ENCODE assay signal across 12 mouse cellular contexts in the genomic region with DNA sequence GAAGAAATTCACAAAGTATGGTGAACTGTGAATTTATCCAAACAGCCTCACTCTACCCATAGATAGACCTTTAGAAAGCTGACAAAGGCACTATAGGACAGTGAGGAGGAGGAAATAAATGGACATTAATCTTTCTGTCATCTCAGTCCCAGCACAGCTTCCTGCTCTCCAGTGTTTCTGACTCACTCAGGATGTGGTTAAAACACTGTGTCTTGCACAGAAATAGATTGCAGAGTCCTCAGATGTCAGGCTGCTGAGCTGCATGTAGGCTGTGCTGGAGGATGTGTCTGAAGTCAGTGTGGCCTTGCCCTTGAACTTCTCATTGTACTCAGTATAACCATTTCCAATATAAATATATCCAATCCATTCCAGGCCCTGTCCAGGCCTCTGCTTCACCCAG.
DNase-seq lines count a peak whose midpoint lies in the region; ATAC-seq and TF ChIP-seq lines count a peak whose summit lies in the region.
"Had no signal": no experiment of that assay in that cellular context is flagged by ENCODE, and none has a peak within 500 bp of the region (broad histone marks: within the 10 kb centered on the region; RNA-seq: fewer than 3 reads in every experiment).

No protein-coding gene starts in this region.

- ATAC-seq in kidney, embryonic 14.5 days (ENCODE audit: low FRiP score, low TSS enrichment), result no peak
- no peak for ATAC-seq in lung, postnatal 0 days
- no peak for ATAC-seq in hindbrain, embryonic 13.5 days (ENCODE audit: low FRiP score)

- no peaks in the 10 kb centered on the region for H3K36me3 ChIP-seq in kidney, embryonic 14.5 days (ENCODE audit: control insufficient read depth, insufficient read depth, low read length)
- H3K36me3 ChIP-seq in macrophage (ENCODE audit: inconsistent target), result no peaks in the 10 kb centered on the region
- no peaks in the 10 kb centered on the region for H3K36me3 ChIP-seq in lung, postnatal 0 days (ENCODE audit: insufficient read depth, low read length)
- no peaks in the 10 kb centered on the region for H3K36me3 ChIP-seq in hindbrain, embryonic 13.5 days

- H3K27ac ChIP-seq in kidney, embryonic 14.5 days (ENCODE audit: low read depth, low read length), result no peak overlapping the region
- H3K27ac ChIP-seq in bone marrow macrophage, adult 2 months (ENCODE audit: insufficient read depth, low read depth, low read length), result peak overlapping the region; percentile 99
- peak overlapping the region; percentile 95 for H3K27ac ChIP-seq in macrophage
- H3K27ac ChIP-seq in lung, postnatal 0 days (ENCODE audit: low read length), result no peak overlapping the region
- H3K27ac ChIP-seq in hindbrain, embryonic 13.5 days, result no peak overlapping the region
- H3K27ac ChIP-seq: hindbrain, embryonic 14.5 days had no signal

- no peak for TF ChIP-seq EP300 in lung, postnatal 0 days (IDR thresholded peaks at IDR 0.05)

- no peaks in the 10 kb centered on the region for H3K79me2 ChIP-seq in macrophage (ENCODE audit: inconsistent target)

- H3K4me1 ChIP-seq in kidney, embryonic 14.5 days (ENCODE audit: control insufficient read depth, insufficient read depth, low read length), result no peaks in the 10 kb centered on the region
- peaks cover 6% of the 10 kb centered on the region for H3K4me1 ChIP-seq in bone marrow macrophage, adult 2 months (ENCODE audit: control insufficient read depth, insufficient read depth, low read length)
- H3K4me1 ChIP-seq in lung, postnatal 0 days (ENCODE audit: insufficient read depth, low read depth, low read length), result no peaks in the 10 kb centered on the region
- H3K4me1 ChIP-seq in hindbrain, embryonic 13.5 days (replicated peaks), result no peaks in the 10 kb centered on the region

- no peak for TF ChIP-seq POLR2A in bone marrow macrophage, adult 2 months (IDR thresholded peaks at IDR 0.05; ENCODE audit: borderline replicate concordance, low read depth, low read length)

- H3K9ac ChIP-seq in kidney, embryonic 14.5 days (ENCODE audit: low read depth, low read length), result no peak overlapping the region
- H3K9ac ChIP-seq in lung, postnatal 0 days (replicated peaks; ENCODE audit: low read depth), result no peak overlapping the region
- no peak overlapping the region for H3K9ac ChIP-seq in hindbrain, embryonic 13.5 days
- H3K9ac ChIP-seq: hindbrain, embryonic 14.5 days had no signal

- H3K9me3 ChIP-seq in kidney, embryonic 14.5 days (ENCODE audit: control insufficient read depth, low read length), result no peaks in the 10 kb centered on the region
- no peaks in the 10 kb centered on the region for H3K9me3 ChIP-seq in lung, postnatal 0 days (ENCODE audit: low read length)
- H3K9me3 ChIP-seq in hindbrain, embryonic 13.5 days, result 0 out of 2 replicates have a peak, but pooled peaks cover 4% of the 10 kb centered on the region

- no peak for TF ChIP-seq CTCF in bone marrow macrophage, adult 2 months (IDR thresholded peaks at IDR 0.05; ENCODE audit: low read depth, low read length)
- no peak for TF ChIP-seq CTCF in lung, postnatal 0 days (IDR thresholded peaks at IDR 0.05)

- no peak overlapping the region for H3K4me3 ChIP-seq in kidney, embryonic 14.5 days (ENCODE audit: low read length)
- peak overlapping the region; percentile 7; the same call in 1 of the 2 replicates for H3K4me3 ChIP-seq in bone marrow macrophage, adult 2 months (ENCODE audit: insufficient read depth, low read length)
- no peak overlapping the region for H3K4me3 ChIP-seq in macrophage (ENCODE audit: inconsistent target)
- no peak overlapping the region for H3K4me3 ChIP-seq in lung, postnatal 0 days (ENCODE audit: low read depth, low read length)
- no peak overlapping the region for H3K4me3 ChIP-seq in hindbrain, embryonic 13.5 days

- peak; percentile 0 for DNase-seq in kidney, postnatal 14 days
- no peak for DNase-seq in testis, postnatal 14 days (ENCODE audit: low spot score)
- no peak for DNase-seq in lung, postnatal 0 days (ENCODE audit: low spot score)
- DNase-seq in frontal cortex, adult 2 months (ENCODE audit: extremely low spot score in 1 of 2, low spot score in 1 of 2), result no peak
- DNase-seq: cerebellum, adult 9-11 months; lung, postnatal 10 days; spleen, adult 18-20 months had no signal

- H3K4me2 ChIP-seq in kidney, embryonic 14.5 days (replicated peaks; ENCODE audit: low read depth, low read length), result no peak overlapping the region
- H3K4me2 ChIP-seq in lung, postnatal 0 days (replicated peaks; ENCODE audit: low read depth, low read length), result no peak overlapping the region
- H3K4me2 ChIP-seq in hindbrain, embryonic 13.5 days, result no peak overlapping the region
- H3K4me2 ChIP-seq: hindbrain, embryonic 14.5 days had no signal

- no peaks in the 10 kb centered on the region for H3K27me3 ChIP-seq in kidney, embryonic 14.5 days (ENCODE audit: control insufficient read depth, insufficient read depth, low read length)
- H3K27me3 ChIP-seq in lung, postnatal 0 days (replicated peaks; ENCODE audit: insufficient read depth, low read length), result no peaks in the 10 kb centered on the region
- no peaks in the 10 kb centered on the region for H3K27me3 ChIP-seq in hindbrain, embryonic 13.5 days

Comparison
In these comparisons a context has a peak if more than half of its experiments do, and no peak if none do; other contexts are left out.
1. H3K27ac ChIP-seq: peak in bone marrow macrophage, adult 2 months (single experiment) and macrophage (single experiment); none in kidney, embryonic 14.5 days (single experiment), lung, postnatal 0 days (single experiment) and hindbrain, embryonic 13.5 days (single experiment).